Mouse (Mus musculus) urinary bladder, postnatal 4 days (tissue): ENCODE results near the gene Il17rd.
A peak's percentile ranks its signal among the peaks of the same experiment; 100 is the strongest.

ENCODE experiments used
- DNase-seq, 2 experiments: peaks; one replicate each; pipeline ENCODE4 v3.0.0; 2021 to 2022; ENCODE audit warnings: low spot score in 2 of 2

The Il17rd gene

DNA sequence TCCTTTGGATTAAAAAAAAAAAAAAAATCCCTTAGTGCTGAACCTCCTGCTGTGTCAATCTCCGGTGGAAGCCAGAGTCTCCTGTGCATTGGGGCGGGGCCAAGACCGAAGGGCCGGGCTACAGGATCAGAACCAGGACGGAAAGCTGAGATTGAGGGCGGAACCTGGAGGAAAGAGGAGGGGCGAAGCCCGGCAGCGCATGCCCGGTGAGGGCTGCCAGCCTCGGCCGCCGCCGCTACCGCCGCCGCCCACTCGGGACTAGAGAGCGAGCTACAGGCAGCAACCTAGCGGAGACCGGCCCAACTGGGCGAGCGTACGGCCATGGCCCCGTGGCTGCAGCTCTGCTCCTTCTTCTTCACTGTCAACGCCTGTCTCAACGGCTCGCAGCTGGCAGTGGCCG, at the start of gene Il17rd:
Il17rd (plus strand) TSS at position 159 of the 400 bp plus-strand sequence.
- DNase-seq = peak; percentile 89 to 90

DNA sequence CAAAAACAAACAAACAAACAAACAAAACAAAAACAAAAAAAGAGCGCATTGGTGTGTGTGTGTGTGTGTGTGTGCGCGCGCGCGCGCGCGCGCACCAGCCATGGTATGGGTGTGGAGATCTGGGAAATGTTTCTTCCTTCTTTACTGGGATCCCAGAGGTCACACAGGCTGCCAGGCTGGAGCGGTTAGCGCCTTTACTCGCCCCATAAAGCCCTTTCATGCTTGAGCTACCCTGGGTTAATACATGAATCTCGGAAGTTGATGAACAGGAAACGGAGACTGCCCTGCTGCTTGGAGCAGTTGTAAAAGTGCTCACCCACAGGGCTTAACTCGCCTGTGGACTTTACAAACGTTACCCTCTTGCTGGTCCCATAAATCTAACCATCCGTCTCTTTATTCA, 47.1 kb upstream of the Il17rd start:
- DNase-seq = no peak

DNA sequence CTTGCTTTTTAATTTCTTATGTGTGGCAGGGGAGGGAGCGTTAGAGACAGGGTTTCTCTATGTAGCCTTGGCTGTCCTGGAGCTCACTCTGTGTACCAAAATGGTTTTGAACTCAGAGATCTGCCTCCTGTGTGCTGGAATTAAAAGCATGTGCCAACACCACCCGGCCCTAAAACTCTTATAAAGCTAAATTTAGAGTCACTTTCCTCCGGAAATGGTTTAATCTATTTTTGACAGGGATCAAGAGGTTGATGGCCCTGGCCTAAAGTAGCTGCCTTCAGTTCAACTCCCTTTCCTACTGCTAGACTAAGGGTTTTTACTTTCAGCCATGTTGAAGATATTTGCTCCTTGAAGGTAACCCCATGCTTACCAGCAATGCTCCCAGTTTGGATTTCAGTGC, 45.3 kb upstream of the Il17rd start:
- DNase-seq = no peak

DNA sequence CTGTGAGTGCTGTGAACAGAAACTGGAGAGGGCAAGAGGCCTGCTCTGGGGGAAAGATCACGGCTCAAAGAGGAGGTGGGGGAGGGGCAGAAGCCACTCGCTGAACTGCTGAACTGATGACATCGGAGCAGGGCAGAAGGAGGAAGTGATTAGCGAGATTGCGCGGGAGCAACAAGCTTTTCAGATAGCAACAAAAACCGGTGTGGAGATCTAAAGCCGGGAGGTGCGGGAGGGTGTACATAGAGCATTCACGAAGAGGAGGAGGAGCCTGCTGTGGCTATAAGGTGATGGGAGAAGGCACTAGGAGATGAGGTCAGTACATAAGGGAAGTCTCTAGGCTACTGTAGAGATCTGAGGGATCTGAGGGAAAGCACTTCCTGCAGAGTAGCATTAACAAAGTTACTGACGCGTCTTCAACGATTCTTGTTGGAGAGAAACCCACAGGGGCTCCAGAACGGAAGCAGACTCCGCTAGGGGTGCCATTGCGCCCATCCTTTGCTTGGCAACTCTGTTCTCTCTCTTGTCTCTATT, 44.5 kb upstream of the Il17rd start, which contains the start of gene Hesx1:
Hesx1 (plus strand) TSS at position 206 of the 531 bp plus-strand sequence.
- peak; percentile 20 to 65 for DNase-seq

DNA sequence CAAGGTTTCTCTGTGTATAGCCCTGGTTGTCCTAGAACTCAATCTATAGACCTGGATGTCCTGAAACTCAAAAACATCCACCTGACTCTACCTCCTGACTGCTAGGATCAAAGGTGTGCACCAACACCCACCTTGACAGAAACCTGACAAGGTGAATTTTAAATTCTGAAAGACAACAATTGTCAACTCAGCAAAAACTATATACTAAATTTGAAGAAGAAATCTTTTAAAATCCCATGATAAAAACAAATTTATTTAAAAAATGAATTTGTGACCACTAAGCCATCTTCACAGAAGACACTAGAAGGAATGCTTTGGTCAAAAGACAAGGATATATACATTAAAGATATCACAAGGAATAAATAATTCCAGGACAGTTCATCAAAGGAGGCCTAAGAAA, 42.5 kb upstream of the Il17rd start:
- no peak for DNase-seq

DNA sequence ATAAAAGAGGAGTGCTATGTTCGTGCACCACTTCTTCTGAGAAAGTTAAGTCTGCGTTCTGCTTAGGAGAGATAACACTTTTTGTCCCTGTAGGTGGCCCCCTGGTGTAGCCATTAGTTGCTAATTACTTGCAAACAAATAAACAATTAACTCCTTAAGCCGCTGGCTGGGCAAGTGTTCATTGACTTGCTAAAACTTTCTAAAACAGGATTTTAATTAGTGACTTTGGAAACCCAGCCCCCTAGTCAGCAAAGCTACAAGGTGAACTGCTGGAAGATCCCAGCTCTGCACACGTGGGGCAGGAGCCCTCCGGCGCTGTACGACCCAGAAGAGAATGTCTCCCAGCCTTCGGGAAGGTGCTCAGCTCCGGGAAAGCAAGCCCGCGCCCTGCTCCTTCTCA, 38.4 kb upstream of the Il17rd start:
- no peak for DNase-seq

DNA sequence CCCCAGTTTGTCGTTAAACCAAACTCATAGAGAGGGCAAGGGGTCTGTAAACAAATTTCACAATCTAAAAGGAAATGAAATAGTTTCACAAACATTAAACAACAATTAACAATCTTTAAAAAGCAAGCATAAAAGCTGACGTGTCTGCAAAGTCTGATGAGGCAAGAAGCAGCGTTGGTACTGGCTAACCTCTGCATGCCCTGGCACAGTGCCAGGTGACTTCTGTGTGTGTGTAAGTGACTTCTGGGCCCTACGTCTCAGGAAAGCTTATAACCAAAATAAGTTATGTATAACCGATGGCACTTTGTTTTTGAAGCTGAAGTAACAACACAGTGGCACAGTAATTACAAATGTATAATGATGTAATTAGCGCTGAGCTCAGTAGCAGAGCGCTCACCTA, 33.8 kb upstream of the Il17rd start:
- no peak for DNase-seq

DNA sequence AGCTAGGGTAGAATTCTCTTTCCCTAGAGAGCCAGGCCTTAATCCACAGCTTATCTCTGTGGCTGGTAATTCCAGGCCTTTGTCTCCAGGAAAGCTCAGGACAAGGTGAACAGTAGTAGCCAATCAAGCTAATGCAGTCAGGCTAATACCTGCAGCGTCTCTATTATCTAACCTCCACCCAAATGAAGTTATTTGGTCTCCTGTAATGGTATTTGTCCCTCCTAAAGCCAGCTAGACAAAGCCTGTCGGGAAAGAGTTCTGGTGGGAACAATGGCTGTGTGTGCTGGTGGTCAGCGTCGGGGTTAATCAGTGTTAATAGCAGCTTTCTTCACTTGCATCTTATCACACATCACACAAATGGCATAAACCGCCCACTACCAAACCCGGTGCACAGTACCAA, 32.8 kb upstream of the Il17rd start:
- DNase-seq = no peak

DNA sequence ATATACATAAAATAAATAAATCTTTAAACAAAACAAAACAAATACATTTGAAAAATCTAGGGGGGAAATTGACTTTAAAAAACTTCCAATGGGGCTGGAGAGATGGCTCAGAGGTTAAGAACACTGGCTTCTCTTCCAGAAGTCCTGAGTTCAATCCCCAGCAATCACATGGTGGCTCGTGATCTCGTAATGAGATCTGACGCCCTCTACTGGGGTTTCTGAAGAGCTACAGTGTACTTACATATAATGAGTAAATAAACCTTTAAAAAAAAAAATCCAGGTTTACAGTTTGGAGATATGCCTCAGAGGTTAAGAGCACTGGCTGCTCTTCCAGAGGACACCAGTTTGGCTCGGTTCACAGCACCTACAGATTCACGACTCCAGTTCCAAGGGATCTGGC, 27.2 kb upstream of the Il17rd start:
- no peak for DNase-seq

DNA sequence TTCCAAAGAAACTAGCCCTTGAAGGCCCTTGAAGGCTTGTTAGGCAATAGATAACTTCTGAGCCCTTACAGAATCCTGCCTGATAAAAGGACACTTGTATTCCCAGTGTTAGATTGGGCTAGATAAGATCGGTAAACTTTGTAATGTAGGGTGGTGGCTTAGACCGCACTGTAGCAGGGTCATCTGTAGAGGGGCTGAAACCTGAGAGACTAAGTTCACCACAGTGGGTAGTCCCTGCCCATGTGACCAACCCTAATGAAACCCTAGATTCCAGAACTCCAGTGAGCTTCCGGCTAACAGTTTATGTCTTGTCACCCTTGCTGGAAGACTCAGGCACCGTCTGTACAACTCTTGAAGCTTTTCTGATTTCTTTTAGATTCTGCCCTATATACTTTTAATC, 25.1 kb upstream of the Il17rd start:
- no peak for DNase-seq

DNA sequence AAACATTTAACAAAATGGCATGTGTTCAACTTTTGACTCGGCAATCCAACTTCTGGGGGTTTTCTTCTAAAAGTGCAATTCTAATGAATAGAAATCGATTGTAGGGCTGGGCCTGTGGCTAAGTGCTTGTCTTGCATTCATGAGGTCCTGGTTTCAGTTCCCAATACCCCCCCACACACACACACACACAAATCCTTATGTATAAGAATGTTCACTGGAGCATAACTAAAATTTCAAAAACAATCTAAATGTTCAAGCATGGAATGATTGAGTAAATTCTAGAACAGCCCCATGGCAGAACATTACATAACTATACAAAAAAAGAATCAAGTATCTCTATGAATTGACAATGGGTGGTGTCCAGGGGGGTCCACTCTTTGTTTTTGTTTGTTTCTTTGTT, 20.8 kb upstream of the Il17rd start:
- DNase-seq = no peak

DNA sequence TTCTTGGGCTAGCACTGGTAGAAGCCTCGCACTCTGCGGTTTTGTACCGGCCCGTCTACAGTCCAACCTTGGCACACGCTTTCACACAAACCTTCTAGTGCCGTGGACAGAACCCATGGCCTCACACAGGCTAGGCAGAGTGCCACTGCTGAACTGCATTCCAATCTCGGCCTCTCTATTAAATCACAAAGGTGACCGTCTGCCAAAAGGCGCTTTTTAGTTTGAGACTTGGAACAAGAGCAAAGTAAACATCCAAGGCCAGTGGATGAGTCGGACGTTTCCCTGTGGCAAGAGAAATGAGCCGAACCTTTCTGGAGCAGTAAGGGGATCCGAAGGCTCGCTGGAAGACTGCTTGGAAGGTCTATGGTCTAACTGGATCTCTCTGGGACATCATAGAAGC, 18.9 kb upstream of the Il17rd start:
- DNase-seq = peak in 1 of 2 experiments; percentile 58

DNA sequence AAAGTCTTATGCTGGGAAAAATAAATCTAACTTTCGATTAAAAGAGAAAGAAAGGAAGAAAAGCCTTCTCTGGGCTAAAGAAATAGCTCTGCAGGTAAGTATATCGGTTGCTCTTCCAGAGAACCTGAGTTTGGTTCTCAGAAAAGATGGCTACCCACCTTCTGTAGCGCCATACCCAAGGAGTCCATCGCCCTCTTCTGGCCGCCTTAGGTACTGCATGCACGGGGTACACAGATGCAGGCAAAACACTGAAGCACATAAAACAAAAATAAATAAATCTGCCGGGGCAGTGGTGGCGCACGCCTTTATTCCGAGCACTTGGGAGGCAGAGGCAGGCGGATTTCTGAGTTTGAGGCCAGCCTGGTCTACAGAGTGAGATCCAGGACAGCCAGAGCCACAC, 15.9 kb upstream of the Il17rd start:
- DNase-seq = peak in 1 of 2 experiments; percentile 75

DNA sequence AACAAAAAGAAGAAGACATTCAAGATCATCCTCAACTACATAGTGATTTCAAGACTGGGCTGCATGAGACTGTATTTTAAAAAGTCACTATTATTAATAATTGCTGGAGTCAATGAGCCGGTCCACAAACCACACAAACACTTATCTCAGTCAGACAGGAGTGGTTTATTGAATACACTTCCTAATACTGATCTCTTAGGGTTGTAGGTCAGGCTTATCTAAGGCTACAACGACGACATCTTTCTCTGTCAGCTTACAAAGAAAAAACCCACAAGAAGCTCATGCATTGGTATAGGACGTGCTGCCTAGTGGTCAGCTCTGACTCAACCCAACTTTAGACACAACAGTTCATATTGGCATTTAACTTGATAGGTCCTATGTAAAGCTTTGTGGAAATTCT, 14.1 kb upstream of the Il17rd start:
- DNase-seq = no peak

DNA sequence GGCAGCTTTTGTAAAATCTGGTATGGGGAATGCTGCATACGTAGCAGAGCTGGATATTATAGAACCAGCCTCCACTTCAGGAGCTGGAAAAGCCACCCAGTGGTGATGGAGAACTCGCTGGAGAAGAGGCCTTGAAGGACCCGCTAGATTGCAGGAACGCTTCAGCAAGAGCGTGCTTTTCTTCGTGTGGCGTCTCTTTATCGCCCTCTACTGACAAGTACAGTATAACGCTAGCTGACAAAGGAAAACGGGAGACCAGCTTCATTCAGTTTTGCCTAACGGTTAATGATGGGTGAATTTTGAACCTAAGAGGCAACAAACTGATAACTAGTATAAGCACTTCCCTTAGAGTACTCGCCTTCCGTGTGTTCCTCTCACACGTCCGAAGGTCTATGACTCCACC, 9.0 kb upstream of the Il17rd start:
- DNase-seq = no peak

DNA sequence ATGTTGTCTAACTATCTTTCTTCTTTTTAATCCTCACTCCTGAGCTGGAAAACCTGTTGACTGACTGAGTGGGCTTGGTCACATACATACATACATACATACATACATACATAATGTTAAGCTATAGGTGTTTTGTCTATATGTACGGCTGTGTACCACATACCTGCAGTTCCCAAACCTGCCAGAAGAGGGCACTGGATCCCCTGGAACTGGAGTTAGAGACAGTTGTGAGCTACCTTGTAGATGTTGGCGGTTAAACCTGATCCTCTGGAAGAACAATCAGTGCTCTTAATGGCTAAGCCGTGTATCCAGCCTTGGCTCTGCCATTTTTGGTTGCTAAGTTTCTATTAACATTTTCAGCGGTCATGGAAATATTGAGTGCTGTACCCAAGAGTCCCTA, 7.6 kb upstream of the Il17rd start:
- DNase-seq = peak; percentile 38 to 82

DNA sequence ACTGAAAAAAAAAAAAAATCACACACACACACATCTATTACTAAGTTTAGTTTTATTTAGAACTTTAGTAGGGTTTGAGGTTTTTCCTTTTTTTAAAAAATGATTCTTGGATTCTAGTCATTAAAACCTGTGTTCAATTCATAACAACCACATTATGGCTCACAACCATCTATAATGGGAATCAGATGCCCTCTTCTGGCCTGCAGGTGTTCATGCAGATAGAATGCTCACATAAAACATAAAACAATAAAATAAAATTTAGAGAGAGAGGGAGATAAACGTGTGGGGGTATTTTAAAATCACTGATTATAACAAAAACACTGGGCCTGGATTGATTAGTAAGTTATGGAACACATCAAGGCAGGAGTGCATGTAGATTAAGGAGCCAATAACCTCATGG, 1.2 kb upstream of the Il17rd start:
- DNase-seq = no peak

DNA sequence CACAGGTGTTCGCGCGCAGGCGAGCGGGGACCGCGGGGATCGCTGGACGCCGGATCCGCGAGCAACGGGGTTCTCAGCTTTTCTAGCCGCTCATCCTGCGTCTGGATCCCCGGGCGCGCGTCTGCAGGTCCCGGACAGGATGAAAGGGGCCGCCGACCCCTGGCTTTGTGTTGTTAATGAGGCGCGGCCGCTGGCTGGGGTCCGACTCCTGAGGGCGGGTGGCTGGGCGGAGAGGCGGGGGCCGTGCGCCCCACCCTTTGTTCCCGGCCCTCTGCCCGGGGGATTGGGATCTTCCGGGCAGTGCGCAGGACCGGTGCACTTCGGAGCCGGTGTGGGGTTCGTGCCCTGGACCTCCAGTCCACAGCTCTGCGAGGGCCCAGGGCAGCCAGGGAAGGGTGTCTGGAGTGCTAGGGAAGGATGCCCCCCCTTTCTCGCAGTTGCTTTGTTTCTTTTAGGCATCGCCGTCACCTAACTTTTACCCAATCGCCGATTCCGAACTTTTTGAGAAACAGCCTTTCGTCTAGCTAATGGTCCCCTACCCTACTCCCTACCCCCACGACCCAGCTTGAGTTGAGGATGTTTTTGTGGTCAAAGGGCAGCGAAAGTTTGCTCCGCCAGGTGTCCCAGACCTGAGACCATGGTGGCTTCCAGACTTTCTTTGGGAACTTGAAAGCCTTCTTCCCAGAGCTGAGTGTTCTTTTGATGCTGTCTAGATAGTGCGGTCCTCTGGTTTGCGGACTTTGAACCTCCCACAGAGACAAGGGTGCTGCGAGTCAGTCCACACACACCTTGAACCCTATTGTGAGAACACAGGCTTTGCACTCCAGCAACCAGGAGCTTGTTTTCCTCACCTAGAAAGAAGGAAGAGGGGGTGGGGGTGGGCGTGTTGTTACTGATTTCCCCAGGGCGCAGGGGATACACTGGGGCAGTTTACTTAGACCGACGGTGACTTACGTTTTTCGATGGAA, 824 bp downstream of the Il17rd start:
- DNase-seq = peak; percentile 45 to 65

DNA sequence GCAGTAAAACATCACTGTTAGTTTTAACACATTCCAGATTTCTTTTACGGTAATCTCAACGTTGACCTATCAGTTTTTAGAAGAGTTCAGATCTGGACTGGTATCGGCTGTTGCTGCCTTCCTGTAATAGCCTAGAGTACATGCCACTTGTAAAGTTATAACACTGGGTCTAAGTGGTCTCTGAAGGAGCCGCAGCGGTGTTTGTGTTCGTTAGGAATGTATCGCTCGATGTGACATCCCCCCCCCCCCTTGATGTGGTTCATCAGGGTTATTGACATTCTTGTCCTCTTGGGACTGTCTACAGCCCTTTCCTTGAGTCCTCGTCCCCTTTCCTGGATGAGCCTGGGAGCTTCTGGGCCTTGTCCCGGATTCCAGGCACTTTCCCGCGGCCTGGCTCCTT, 1.7 kb downstream of the Il17rd start:
- no peak for DNase-seq

DNA sequence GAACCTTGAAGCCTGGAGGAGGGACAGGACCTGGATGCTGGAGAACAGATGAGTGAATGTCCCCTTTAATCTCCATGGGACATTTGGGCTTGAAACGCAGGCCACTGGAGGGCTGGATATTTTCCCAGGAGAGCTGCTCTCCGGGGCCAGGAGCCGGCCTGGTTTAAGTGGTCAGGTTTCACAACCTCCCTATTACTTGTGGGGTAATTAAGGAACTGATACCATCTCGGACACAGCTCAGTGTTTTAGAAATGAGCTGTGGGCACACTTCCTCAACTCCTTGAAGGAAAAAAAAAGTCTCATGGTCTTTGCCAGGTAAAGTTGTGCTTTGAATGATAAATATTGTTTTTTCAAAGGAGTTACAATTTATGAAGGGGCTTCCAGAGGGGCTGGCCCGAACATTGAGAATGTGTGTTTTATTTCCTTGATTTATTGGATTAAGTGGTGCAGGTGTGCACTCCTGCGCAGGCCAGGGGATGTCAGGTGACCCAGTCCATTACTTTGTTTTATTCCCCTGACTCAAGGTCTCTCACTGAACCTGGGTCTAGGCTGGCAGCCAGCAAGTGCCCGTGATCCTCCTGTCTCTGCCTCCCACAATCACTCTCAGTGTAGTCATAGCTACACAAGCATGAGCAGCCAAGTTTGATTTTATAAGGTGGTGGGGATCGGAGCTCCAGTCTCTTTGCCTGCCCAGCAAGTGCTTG, 3.7 kb downstream of the Il17rd start:
- DNase-seq = no peak

DNA sequence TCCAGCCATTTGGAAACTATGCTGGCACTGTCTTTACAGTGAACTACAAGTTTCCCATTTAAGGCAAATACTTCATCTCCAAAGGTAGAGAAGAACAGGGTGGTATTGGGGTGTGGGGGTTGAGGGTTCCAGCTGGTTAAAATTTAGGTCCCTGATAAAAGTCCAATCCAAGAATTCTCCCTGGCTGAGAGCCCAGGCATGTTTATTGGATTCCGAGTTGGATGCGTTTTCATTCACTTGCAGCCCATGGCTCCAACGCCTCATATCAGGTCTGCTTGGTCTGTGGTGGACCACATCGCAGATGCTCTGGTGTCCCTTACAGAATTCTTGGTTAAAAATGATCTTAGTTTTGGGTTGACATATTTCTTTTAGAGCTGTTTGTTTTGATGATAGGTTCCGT, 4.7 kb downstream of the Il17rd start:
- peak in 1 of 2 experiments; percentile 38 for DNase-seq

DNA sequence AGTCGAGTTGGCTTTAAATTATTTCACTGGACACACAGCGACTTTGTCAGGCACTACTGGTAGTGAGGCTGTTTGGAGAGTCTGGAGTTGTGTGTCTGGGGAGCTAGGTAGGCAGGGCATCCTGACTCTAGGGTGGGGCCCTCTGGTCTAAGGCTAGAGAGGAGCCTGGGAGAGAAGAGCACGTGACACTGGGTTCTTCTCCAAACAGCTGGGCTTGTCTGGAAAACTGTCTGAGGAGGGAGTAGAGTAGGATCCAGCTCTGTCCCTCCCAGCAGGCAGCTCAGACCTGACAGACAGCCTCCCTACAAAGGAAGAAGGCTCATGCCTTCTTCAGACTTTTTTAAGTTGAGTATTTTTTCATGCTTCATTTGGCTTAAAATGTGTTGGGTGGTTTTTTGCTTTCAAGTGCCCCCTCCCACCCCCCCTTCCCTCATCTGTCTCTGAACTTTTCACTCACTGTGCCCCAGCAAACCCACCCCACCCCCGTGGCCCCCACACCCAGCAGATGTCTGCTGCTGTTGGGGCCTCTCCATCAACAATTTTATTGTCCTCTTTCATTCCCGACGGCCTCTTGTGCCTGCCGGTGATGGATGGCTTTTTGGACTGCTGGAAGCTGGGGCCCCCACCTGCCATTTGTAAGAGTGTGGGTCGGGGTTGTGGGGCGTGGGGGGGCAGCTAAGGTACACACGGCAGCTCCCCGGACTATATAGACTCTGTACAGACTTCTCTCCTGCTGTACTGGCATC, 5.7 kb downstream of the Il17rd start:
- peak in 1 of 2 experiments; percentile 45 for DNase-seq
